Comparison of ENCODE assay signal across 30 mouse cellular contexts in the genomic region with DNA sequence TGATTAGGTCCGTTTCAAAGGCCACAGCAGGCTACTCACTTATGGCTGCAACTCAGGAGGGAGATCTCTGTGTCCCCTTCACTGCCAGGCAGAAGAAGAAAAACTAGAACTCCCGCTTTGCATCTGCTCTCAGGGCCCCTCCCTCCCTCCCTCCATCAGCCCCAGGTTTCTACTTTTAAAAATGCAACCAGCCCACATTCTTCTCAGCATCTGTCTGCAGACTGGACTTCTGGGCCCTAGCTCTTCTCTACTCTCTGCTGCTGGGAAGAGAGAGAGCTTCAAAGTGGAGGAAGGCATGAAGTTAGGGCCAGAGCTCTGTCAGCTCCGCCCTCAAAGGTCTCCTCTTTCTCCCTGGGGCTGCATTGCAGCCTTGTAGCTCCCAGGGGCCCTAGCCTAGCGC. TPM values are rescaled to one million over a fixed set of nuclear protein-coding genes. Genes with fewer than 3 reads are reported as not detected.
DNase-seq lines count a peak whose midpoint lies in the region; ATAC-seq and TF ChIP-seq lines count a peak whose summit lies in the region.
"Had no signal": no experiment of that assay in that cellular context is flagged by ENCODE, and none has a peak within 500 bp of the region (broad histone marks: within the 10 kb centered on the region; RNA-seq: fewer than 3 reads in every experiment).

No protein-coding gene starts in this region.

- no peaks in the 10 kb centered on the region for H3K9me3 ChIP-seq in intestine, embryonic 15.5 days
- H3K9me3 ChIP-seq in intestine, postnatal 0 days (ENCODE audit: control insufficient read depth), result no peaks in the 10 kb centered on the region
- no peaks in the 10 kb centered on the region for H3K9me3 ChIP-seq in embryonic facial prominence, embryonic 10.5 days
- no peaks in the 10 kb centered on the region for H3K9me3 ChIP-seq in embryonic facial prominence, embryonic 14.5 days (ENCODE audit: control insufficient read depth, low read length)
- H3K9me3 ChIP-seq in limb, embryonic 14.5 days (ENCODE audit: control insufficient read depth, low read length), result no peaks in the 10 kb centered on the region
- H3K9me3 ChIP-seq: forebrain, embryonic 10.5 days; heart, embryonic 12.5 days; hindbrain, embryonic 10.5 days; liver, embryonic 13.5 days had no signal

- WGBS in intestine, embryonic 15.5 days, result 37% methylated on average over 4 of the region's 4 CpGs
- 51% methylated on average over 4 of the region's 4 CpGs for WGBS in intestine, postnatal 0 days
- WGBS in embryonic facial prominence, embryonic 10.5 days, result 36% methylated on average over 4 of the region's 4 CpGs
- WGBS in embryonic facial prominence, embryonic 14.5 days, result 31% methylated on average over 4 of the region's 4 CpGs
- 30% methylated on average over 4 of the region's 4 CpGs for WGBS in limb, embryonic 14.5 days

- no peak for TF ChIP-seq POLR2A in limb, embryonic 14.5 days (IDR thresholded peaks at IDR 0.05; ENCODE audit: borderline replicate concordance, extremely low read depth, insufficient read depth, insufficient read length)

- no peak for TF ChIP-seq CTCF in intestine, postnatal 0 days (IDR thresholded peaks at IDR 0.05; ENCODE audit: low read depth)

- no peak for DNase-seq in embryonic facial prominence, embryonic 10.5 days (ENCODE audit: low spot score)
- peak; percentile 53 for DNase-seq in embryonic facial prominence, embryonic 14.5 days (ENCODE audit: low spot score)
- no peak for DNase-seq in limb, embryonic 14.5 days (ENCODE audit: low spot score)
- DNase-seq in ovary, adult 18-20 months (ENCODE audit: low spot score), result no peak
- DNase-seq in adrenal gland, postnatal 4 days (ENCODE audit: low spot score in 2 of 2), result no peak
- no peak for DNase-seq in layer of hippocampus, adult 11-12 months (ENCODE audit: low spot score)
- DNase-seq: adrenal gland, postnatal 25 days; cerebellum, adult 11 months; cerebellum, postnatal 10 days; heart, postnatal 10 days; kidney, adult 18-20 months; kidney, postnatal 10 days; left cerebral cortex, postnatal 4 days; liver, embryonic 13.5 days; right cerebral cortex, postnatal 14 days; spleen, adult 18-20 months; thymus, postnatal 25 days had no signal

- H3K4me1 ChIP-seq in intestine, embryonic 15.5 days (replicated peaks), result peaks cover 20% of the 10 kb centered on the region
- 0 out of 2 replicates have a peak, but pooled peaks cover 12% of the 10 kb centered on the region for H3K4me1 ChIP-seq in intestine, postnatal 0 days (replicated peaks; ENCODE audit: control insufficient read depth, insufficient read depth, low read length)
- H3K4me1 ChIP-seq in embryonic facial prominence, embryonic 10.5 days, result peaks cover 39% of the 10 kb centered on the region
- peaks cover 27% of the 10 kb centered on the region for H3K4me1 ChIP-seq in embryonic facial prominence, embryonic 14.5 days (ENCODE audit: control insufficient read depth, insufficient read depth, low read length)
- H3K4me1 ChIP-seq in limb, embryonic 14.5 days (ENCODE audit: control insufficient read depth, insufficient read depth, low read length), result peaks cover 36% of the 10 kb centered on the region

- no peaks in the 10 kb centered on the region for H3K27me3 ChIP-seq in intestine, embryonic 15.5 days (replicated peaks)
- H3K27me3 ChIP-seq in intestine, postnatal 0 days (replicated peaks; ENCODE audit: control insufficient read depth, insufficient read depth, low read length), result no peaks in the 10 kb centered on the region
- no peaks in the 10 kb centered on the region for H3K27me3 ChIP-seq in embryonic facial prominence, embryonic 10.5 days (replicated peaks; ENCODE audit: low read depth, poor library complexity, severe bottlenecking)
- H3K27me3 ChIP-seq in embryonic facial prominence, embryonic 14.5 days (replicated peaks; ENCODE audit: control insufficient read depth, insufficient read depth, low read length), result no peaks in the 10 kb centered on the region
- H3K27me3 ChIP-seq in limb, embryonic 14.5 days (ENCODE audit: control insufficient read depth, insufficient read depth, low read length), result no peaks in the 10 kb centered on the region
- H3K27me3 ChIP-seq: heart, embryonic 12.5 days; liver, embryonic 13.5 days had no signal

- H3K27ac ChIP-seq in intestine, embryonic 15.5 days, result peak overlapping the region; percentile 44; the same call in 1 of the 2 replicates
- H3K27ac ChIP-seq in intestine, postnatal 0 days (ENCODE audit: low read depth, low read length), result no peak overlapping the region
- peak overlapping the region; percentile 15; the same call in 1 of the 2 replicates for H3K27ac ChIP-seq in embryonic facial prominence, embryonic 10.5 days (replicated peaks)
- H3K27ac ChIP-seq in embryonic facial prominence, embryonic 14.5 days (replicated peaks; ENCODE audit: low read depth, low read length), result no peak overlapping the region; the same call in 1 of the 2 replicates
- peak overlapping the region; percentile 34; the same call in 1 of the 2 replicates for H3K27ac ChIP-seq in limb, embryonic 14.5 days (replicated peaks; ENCODE audit: low read depth, low read length)
- H3K27ac ChIP-seq: forebrain, embryonic 10.5 days; hindbrain, embryonic 10.5 days; hindbrain, postnatal 0 days; liver, embryonic 13.5 days had no signal

- no peaks in the 10 kb centered on the region for H3K36me3 ChIP-seq in intestine, embryonic 15.5 days
- H3K36me3 ChIP-seq in intestine, postnatal 0 days (ENCODE audit: control insufficient read depth, insufficient read depth), result no peaks in the 10 kb centered on the region
- no peaks in the 10 kb centered on the region for H3K36me3 ChIP-seq in embryonic facial prominence, embryonic 10.5 days (replicated peaks)
- H3K36me3 ChIP-seq in embryonic facial prominence, embryonic 14.5 days (ENCODE audit: control insufficient read depth, insufficient read depth, low read length), result no peaks in the 10 kb centered on the region
- no peaks in the 10 kb centered on the region for H3K36me3 ChIP-seq in limb, embryonic 14.5 days (ENCODE audit: control insufficient read depth, insufficient read depth, low read length)
- H3K36me3 ChIP-seq: forebrain, embryonic 10.5 days; heart, embryonic 12.5 days; hindbrain, embryonic 10.5 days; liver, embryonic 13.5 days had no signal

- no peak for ATAC-seq in intestine, embryonic 15.5 days
- no peak for ATAC-seq in intestine, postnatal 0 days
- no peak for ATAC-seq in embryonic facial prominence, embryonic 14.5 days (ENCODE audit: low read depth)
- ATAC-seq in limb, embryonic 14.5 days (ENCODE audit: low FRiP score, low read depth), result no peak
- ATAC-seq: hindbrain, postnatal 0 days; lung, postnatal 0 days had no signal

- H3K4me2 ChIP-seq in intestine, embryonic 15.5 days (replicated peaks), result no peak overlapping the region
- no peak overlapping the region for H3K4me2 ChIP-seq in intestine, postnatal 0 days (replicated peaks; ENCODE audit: low read depth)
- no peak overlapping the region for H3K4me2 ChIP-seq in embryonic facial prominence, embryonic 14.5 days (ENCODE audit: low read depth, low read length)
- H3K4me2 ChIP-seq in limb, embryonic 14.5 days (replicated peaks; ENCODE audit: low read depth, low read length, severe bottlenecking), result no peak overlapping the region
- H3K4me2 ChIP-seq: heart, embryonic 12.5 days; liver, embryonic 13.5 days; midbrain, embryonic 11.5 days had no signal

- H3K9ac ChIP-seq in intestine, embryonic 15.5 days, result no peak overlapping the region
- no peak overlapping the region for H3K9ac ChIP-seq in intestine, postnatal 0 days (ENCODE audit: low read depth, low read length)
- no peak overlapping the region; the same call in 1 of the 2 replicates for H3K9ac ChIP-seq in embryonic facial prominence, embryonic 14.5 days (ENCODE audit: low read depth, low read length)
- no peak overlapping the region for H3K9ac ChIP-seq in limb, embryonic 14.5 days (ENCODE audit: low read depth, low read length, severe bottlenecking)
- H3K9ac ChIP-seq: heart, embryonic 12.5 days; liver, embryonic 13.5 days had no signal

- H3K4me3 ChIP-seq in intestine, embryonic 15.5 days (replicated peaks), result no peak overlapping the region
- H3K4me3 ChIP-seq in intestine, postnatal 0 days (ENCODE audit: low read depth, low read length), result no peak overlapping the region
- H3K4me3 ChIP-seq in embryonic facial prominence, embryonic 10.5 days, result no peak overlapping the region
- no peak overlapping the region for H3K4me3 ChIP-seq in embryonic facial prominence, embryonic 14.5 days (ENCODE audit: low read depth, low read length)
- H3K4me3 ChIP-seq in limb, embryonic 14.5 days (replicated peaks; ENCODE audit: low read length), result no peak overlapping the region
- H3K4me3 ChIP-seq: forebrain, embryonic 10.5 days; heart, embryonic 12.5 days; hindbrain, embryonic 10.5 days; liver, embryonic 13.5 days had no signal

RNA-seq across cellular contexts. Expression of a gene that starts 2.0 kb away (rescaled TPM):
- 45.7 and 49.4 TPM in 2 replicates for polyA plus RNA-seq in intestine, embryonic 15.5 days (2015; fragmentation: Nextera tagmentation; extraction: Ambion mirVana)
- polyA plus RNA-seq in intestine, postnatal 0 days (2015; fragmentation: Nextera tagmentation; extraction: Ambion mirVana), result 42.5 and 42.8 TPM in 2 replicates
- polyA plus RNA-seq in embryonic facial prominence, embryonic 10.5 days (2016; fragmentation: Nextera tagmentation; extraction: Ambion mirVana), result 4.3 and 7.7 TPM in 2 replicates
- 56.5 and 70.8 TPM in 2 replicates for polyA plus RNA-seq in embryonic facial prominence, embryonic 14.5 days (2014; fragmentation: Nextera tagmentation; extraction: Ambion mirVana)
- 366 and 528 TPM in 2 replicates for polyA plus RNA-seq in limb, embryonic 14.5 days (2012; rRNA removed)
- polyA plus RNA-seq in limb, embryonic 14.5 days (2014; fragmentation: Nextera tagmentation; extraction: Ambion mirVana), result 91.7 and 98.9 TPM in 2 replicates
- 100 to 1,000 TPM; 110 to 112 TPM for total RNA-seq in adrenal gland, postnatal 4 days (2021)
- total RNA-seq: granulocyte monocyte progenitor cell, adult 5-6 weeks had no signal

RNA-seq across cellular contexts. Expression of a gene that starts 50.1 kb away (rescaled TPM):
- 0.25 TPM in 1 of 2 replicates, not detected in the other for polyA plus RNA-seq in intestine, embryonic 15.5 days (2015; fragmentation: Nextera tagmentation; extraction: Ambion mirVana)
- polyA plus RNA-seq in intestine, postnatal 0 days (2015; fragmentation: Nextera tagmentation; extraction: Ambion mirVana), result not detected in 2 replicates
- polyA plus RNA-seq in embryonic facial prominence, embryonic 10.5 days (2016; fragmentation: Nextera tagmentation; extraction: Ambion mirVana), result not detected in 2 replicates
- 0.31 TPM in 1 of 2 replicates, not detected in the other for polyA plus RNA-seq in embryonic facial prominence, embryonic 14.5 days (2014; fragmentation: Nextera tagmentation; extraction: Ambion mirVana)
- 0.34 and 0.46 TPM in 2 replicates for polyA plus RNA-seq in limb, embryonic 14.5 days (2012; rRNA removed)
- 0.29 and 0.46 TPM in 2 replicates for polyA plus RNA-seq in limb, embryonic 14.5 days (2014; fragmentation: Nextera tagmentation; extraction: Ambion mirVana)
- total RNA-seq in adrenal gland, postnatal 4 days (2021), result not detected
- total RNA-seq: adrenal gland, postnatal 25 days; gastrocnemius, adult 8-10 months; granulocyte monocyte progenitor cell, adult 5-6 weeks; heart, postnatal 10 days; layer of hippocampus, adult 18-20 months; left cerebral cortex, postnatal 4 days; megakaryocyte progenitor cell, adult 5-6 weeks; midbrain, postnatal 0 days had no signal
- polyA plus RNA-seq: forebrain, embryonic 10.5 days; heart, embryonic 12.5 days; hindbrain, embryonic 10.5 days; hindbrain, postnatal 0 days; liver, embryonic 13.5 days; midbrain, embryonic 11.5 days; midbrain, postnatal 0 days had no signal

Comparison
In these comparisons a context has a peak if more than half of its experiments do, and no peak if none do; other contexts are left out.
1. H3K27ac ChIP-seq: peak in intestine, embryonic 15.5 days (single experiment), embryonic facial prominence, embryonic 10.5 days (single experiment) and limb, embryonic 14.5 days (single experiment); none in intestine, postnatal 0 days (single experiment) and embryonic facial prominence, embryonic 14.5 days (single experiment).